Mouse (Mus musculus) small intestine, adult 2 months (tissue): ENCODE results near the gene Syt8. TPM values are rescaled to one million over a fixed set of nuclear protein-coding genes. Genes with fewer than 3 reads are reported as not detected.

Experiments
- H3K27ac ChIP-seq: fragments of 200-500 bp; 2 replicates; pipeline ENCODE4 v1.5.1; 2012; ENCODE audit warnings: low read depth, low read length, control low read depth, inconsistent platforms; ENCODE audit not compliant: insufficient read depth
- H3K27me3 ChIP-seq: fragments of 200-500 bp; 2 replicates; pipeline ENCODE4 v1.6.1; 2012; ENCODE audit warnings: mild to moderate bottlenecking, moderate library complexity, low read length, inconsistent platforms; ENCODE audit not compliant: control insufficient read depth, insufficient read depth
- H3K36me3 ChIP-seq: fragments of 200-500 bp; 2 replicates; pipeline ENCODE4 v1.6.1; 2012; ENCODE audit warnings: mild to moderate bottlenecking, low read length, control low read depth, inconsistent platforms; ENCODE audit not compliant: control insufficient read depth, insufficient read depth
- H3K4me1 ChIP-seq: fragments of 200-500 bp; 2 replicates; pipeline ENCODE4 v1.6.1; 2012; ENCODE audit warnings: low read length, inconsistent platforms, mixed read lengths; ENCODE audit not compliant: control insufficient read depth, insufficient read depth, insufficient read length
- H3K4me3 ChIP-seq: fragments of 200-500 bp; 2 replicates; pipeline ENCODE4 v1.5.1; 2012; ENCODE audit warnings: low read depth, mild to moderate bottlenecking, control low read depth, inconsistent platforms, low read length, moderate library complexity
- CTCF ChIP-seq: fragments of 200-500 bp; IDR thresholded peaks from 2 replicates; pipeline ENCODE4 v1.5.1; 2012; ENCODE audit warnings: low read depth, mild to moderate bottlenecking, control low read depth, inconsistent platforms, low read length, moderate library complexity, mixed read lengths; ENCODE audit not compliant: insufficient replicate concordance, insufficient read length; ENCODE audit errors: extremely low read depth
- POLR2A ChIP-seq: fragments of 200-500 bp; IDR thresholded peaks from 2 replicates; pipeline ENCODE4 v1.6.1; 2012; ENCODE audit warnings: low read depth, mild to moderate bottlenecking, control low read depth, inconsistent platforms, low read length, moderate library complexity
- WGBS: fragments of 180-500 bp; shearing (Covaris S2); methylation state at CpG from one replicate; pipeline ENCODE4 v1.1.7; 2018; 5-methylcytosine and 5-hydroxymethylcytosine counted together
- polyA plus RNA-seq: library from polyadenylated mRNA; depleted of rRNA; stranded (reverse); fragments of >200 nt; gene quantifications from 2 replicates; pipeline ENCODE4 v1.2.3, GENCODE M21; 2012

The Syt8 gene
- polyA plus RNA-seq, 1 experiment, result 1.4 TPM

DNA sequence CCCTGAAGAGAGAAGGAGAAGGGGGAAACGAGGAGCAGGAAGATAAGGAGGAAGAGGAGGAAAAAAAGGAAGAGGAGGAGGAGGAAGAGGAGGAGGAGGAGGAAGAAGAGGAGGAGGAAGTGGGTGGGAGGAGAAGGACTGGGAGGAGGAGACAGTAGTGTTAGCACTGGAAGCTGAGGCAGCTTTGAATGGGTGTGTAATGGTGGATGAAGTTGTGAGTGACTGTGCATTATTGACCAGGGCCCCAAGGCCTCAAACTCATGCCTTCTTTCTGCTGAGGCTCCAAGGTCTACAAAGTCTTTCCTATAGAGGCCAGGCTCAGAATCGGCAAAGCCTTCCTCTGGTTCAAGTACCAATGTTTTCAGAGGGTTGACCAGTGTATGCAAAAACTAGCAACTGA lies 12.8 kb upstream of the Syt8 start:
- Histone ChIP-seq H3K27ac (no peak overlapping the region), H3K4me1 (no peaks in the 10 kb centered on the region), H3K4me3 (no peak overlapping the region), H3K36me3 (no peaks in the 10 kb centered on the region), H3K27me3 (no peaks in the 10 kb centered on the region)
- TF ChIP-seq POLR2A (no peak), CTCF (no peak)
- 48% methylated on average over 2 of the region's 2 CpGs for WGBS

DNA sequence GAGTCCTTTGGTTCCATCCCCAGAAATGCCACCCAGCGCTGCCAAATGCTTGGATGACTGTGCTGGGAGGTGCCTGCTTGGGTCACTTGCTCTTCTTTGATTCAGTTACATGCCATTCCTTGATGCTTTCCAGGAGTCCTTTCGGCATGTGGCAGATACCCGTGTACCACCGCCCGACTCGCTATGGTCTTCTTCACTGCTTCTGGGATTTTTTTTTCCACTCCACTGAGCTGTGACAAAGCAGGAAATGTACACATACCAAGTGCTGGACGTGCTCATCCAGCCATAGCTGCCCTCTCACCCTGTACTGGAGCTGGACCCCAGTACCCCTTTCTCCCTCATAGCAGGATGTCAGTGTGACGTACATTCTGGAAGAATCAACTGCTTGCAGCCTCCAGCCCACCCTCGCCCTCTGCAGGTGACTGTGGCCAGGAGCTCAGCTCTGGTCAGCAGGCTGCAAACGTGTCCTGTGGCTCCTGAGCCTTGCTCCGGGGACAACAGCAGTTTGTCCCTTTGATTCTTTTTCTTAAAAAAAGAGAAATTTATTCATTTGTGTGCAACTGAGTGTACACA lies 8.9 kb upstream of the Syt8 start:
- TF ChIP-seq CTCF (no peak), POLR2A (no peak)
- Histone ChIP-seq H3K4me3 (no peak overlapping the region), H3K27ac (no peak overlapping the region), H3K4me1 (no peaks in the 10 kb centered on the region), H3K27me3 (no peaks in the 10 kb centered on the region), H3K36me3 (no peaks in the 10 kb centered on the region)
- WGBS, result 74% methylated on average over 11 of the region's 11 CpGs

DNA sequence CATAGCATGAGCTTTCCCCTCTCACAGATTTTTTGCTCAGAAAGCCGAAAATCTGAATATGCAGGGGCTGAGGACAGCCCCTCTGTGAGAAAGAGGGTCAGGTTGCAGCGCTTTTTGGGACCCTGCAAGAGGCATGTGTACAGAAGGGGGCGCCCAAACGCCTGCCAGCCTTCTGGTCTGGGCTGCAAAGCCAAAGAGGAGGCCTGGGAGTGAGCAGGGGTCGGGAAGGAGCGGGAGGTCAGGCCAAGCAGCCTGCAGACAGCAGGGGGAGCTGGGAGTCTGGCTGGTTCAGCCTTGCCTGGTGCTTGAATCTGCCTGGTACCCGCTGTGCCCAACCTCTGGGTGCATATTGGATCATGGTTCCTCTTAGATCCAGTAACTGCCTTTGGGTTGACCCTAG lies 6.4 kb upstream of the Syt8 start:
- no peak overlapping the region for H3K4me3 ChIP-seq
- TF ChIP-seq CTCF (no peak), POLR2A (no peak)
- no peaks in the 10 kb centered on the region for H3K36me3 ChIP-seq
- H3K27ac ChIP-seq, result no peak overlapping the region
- no peaks in the 10 kb centered on the region for H3K27me3 ChIP-seq
- WGBS, result 46% methylated on average over 7 of the region's 7 CpGs
- no peaks in the 10 kb centered on the region for H3K4me1 ChIP-seq

DNA sequence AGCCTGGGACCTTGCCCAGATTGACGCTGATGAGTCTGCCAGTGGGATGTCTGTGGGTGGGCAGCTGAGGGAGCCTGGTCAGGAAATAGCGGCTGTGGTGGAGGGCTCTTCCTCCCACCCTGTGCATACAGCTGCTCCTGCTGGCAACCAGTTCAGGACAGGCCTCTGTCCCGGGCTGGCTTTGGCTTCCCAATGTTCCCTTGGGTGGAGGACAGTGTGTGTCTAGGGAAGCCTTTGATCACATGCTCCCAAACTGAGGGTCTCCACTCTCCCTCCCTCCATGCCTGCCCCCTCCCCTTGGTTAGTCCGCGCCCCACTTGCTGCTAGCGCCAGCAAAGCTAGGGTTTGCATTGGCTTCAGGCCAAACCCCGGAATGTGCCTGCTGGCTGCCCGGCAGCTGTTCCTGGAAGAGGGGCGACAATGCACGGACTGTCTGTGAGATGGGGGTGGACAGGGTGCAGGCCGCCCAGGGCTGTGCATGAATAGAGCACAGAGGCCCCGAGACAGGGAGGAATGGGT lies 4.4 kb upstream of the Syt8 start:
- no peak overlapping the region for H3K4me3 ChIP-seq
- no peaks in the 10 kb centered on the region for H3K36me3 ChIP-seq
- H3K27me3 ChIP-seq, result no peaks in the 10 kb centered on the region
- WGBS, result 24% methylated on average over 12 of the region's 12 CpGs
- H3K4me1 ChIP-seq, result peaks cover 11% of the 10 kb centered on the region
- TF ChIP-seq POLR2A, result no peak
- H3K27ac ChIP-seq, result no peak overlapping the region

DNA sequence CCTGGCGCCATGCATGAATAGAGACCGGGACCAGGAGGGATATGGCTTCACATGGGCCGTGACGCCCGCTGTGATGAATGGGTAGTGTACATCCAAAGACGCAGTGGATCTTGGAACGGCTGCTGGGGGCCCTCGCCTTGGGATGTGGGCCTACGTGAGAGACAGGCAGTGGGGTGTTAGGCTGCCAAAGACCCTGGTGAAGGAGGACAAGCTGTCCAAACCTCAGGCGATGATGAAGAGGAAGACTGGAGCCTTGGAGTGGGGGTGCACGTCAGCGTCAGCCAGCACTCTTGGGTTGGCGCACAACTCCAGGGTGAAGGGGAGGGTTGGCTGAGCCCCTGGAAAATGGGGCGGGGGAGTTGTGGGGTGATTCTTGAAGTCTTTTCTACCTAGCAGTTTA lies 3.5 kb upstream of the Syt8 start:
- Histone ChIP-seq H3K27ac (no peak overlapping the region), H3K27me3 (no peaks in the 10 kb centered on the region)
- 92% methylated on average over 14 of the region's 14 CpGs for WGBS

DNA sequence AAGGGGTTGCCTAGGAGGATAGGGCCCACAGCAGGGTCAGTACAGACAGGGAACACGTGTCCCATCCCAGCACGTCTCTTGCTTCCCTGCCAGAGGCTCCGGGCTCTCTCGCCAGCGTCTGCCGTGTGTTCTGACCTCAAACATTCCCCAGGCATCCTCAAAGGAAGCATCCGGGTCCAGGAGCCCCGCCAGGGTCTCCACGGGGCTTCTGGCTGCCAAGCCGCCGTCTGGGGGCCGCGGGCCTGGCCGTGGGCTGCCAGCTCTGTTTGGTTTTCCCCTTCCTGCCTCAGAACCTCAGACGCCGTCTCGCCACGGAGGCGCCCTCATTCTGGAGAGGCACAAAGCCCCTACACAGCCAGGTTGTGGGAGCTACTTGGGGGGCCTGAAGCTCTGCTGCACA lies 1.0 kb upstream of the Syt8 start:
- WGBS, result 25% methylated on average over 19 of the region's 19 CpGs
- Histone ChIP-seq H3K4me3 (no peak overlapping the region), H3K4me1 (peaks cover 11% of the 10 kb centered on the region), H3K27me3 (no peaks in the 10 kb centered on the region), H3K27ac (no peak overlapping the region), H3K36me3 (no peaks in the 10 kb centered on the region)
- TF ChIP-seq POLR2A, result no peak
- TF ChIP-seq CTCF, result no peak

More for the DNA sequence above, 3.5 kb upstream of the Syt8 start:
- no peak for TF ChIP-seq POLR2A
- no peak for TF ChIP-seq CTCF
- H3K4me1 ChIP-seq, result peaks cover 11% of the 10 kb centered on the region
- H3K4me3 ChIP-seq, result no peak overlapping the region
- no peaks in the 10 kb centered on the region for H3K36me3 ChIP-seq

DNA sequence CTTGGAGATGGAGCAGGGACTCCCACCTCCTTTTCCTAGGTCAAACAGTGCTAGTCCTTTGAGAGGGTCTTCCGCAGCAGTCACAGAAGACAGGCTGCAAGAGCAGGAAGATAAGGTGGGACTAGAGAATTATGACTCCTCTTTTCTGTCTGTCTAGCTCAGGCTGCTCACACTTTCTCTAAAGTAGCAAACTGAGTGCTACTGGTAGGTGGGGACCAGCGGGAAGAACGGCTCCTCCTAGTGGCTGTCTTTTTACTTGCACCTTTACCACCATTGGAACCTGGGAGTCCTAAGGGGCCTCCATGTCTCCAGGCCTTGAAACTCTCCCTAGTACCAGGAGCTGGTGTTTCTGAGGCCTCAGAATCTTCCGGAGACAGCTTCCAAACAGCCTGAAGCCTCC lies 874 bp downstream of the Syt8 start:
- H3K27ac ChIP-seq, result no peak overlapping the region
- no peaks in the 10 kb centered on the region for H3K27me3 ChIP-seq
- 26% methylated on average over 4 of the region's 4 CpGs for WGBS
- H3K36me3 ChIP-seq, result no peaks in the 10 kb centered on the region
- H3K4me1 ChIP-seq, result peaks cover 11% of the 10 kb centered on the region
- TF ChIP-seq POLR2A (no peak), CTCF (peak; percentile 73; the same call in 1 of the 2 replicates)
- H3K4me3 ChIP-seq, result no peak overlapping the region
